Mouse (Mus musculus) neural tube, embryonic 11.5 days (tissue): Measurements from ENCODE around the gene Mesd. TPM values are rescaled to one million over a fixed set of nuclear protein-coding genes. Genes with fewer than 3 reads are reported as not detected.

Experiments used
- ATAC-seq: fragments of 200-750 bp; cut with Nextera tagmentation; 2 replicates; pipeline ENCODE4 v1.8.0; 2017; ENCODE audit warnings: moderate number of reproducible peaks, mild to moderate bottlenecking, moderate TSS enrichment, moderate library complexity; ENCODE audit not compliant: insufficient read depth, low FRiP score, low TSS enrichment
- DNase-seq: peaks from one replicate; pipeline ENCODE4 v3.0.0-alpha.2; 2015; ENCODE audit warnings: low spot score
- H3K27ac ChIP-seq: fragments of 300-500 bp; sonication (generic); 2 replicates; pipeline ENCODE4 v1.5.1; 2014; ENCODE audit warnings: low read depth, mild to moderate bottlenecking, low read length
- H3K27me3 ChIP-seq: fragments of 300-500 bp; sonication (generic); 2 replicates; pipeline ENCODE4 v1.6.1; 2014; ENCODE audit warnings: mild to moderate bottlenecking, low read length, mixed read lengths; ENCODE audit not compliant: control insufficient read depth, insufficient read depth
- H3K36me3 ChIP-seq: fragments of 300-500 bp; sonication (generic); 2 replicates; pipeline ENCODE4 v1.6.1; 2014; ENCODE audit warnings: mild to moderate bottlenecking, low read length, moderate library complexity, mixed read lengths; ENCODE audit not compliant: control insufficient read depth, insufficient read depth
- H3K4me1 ChIP-seq: fragments of 300-500 bp; sonication (generic); 2 replicates; pipeline ENCODE4 v1.6.1; 2014; ENCODE audit warnings: low read length, mixed read lengths; ENCODE audit not compliant: control insufficient read depth, insufficient read depth
- H3K4me2 ChIP-seq: fragments of 300-500 bp; sonication (generic); 2 replicates; pipeline ENCODE4 v1.6.1; 2014; ENCODE audit warnings: low read depth, mild to moderate bottlenecking, moderate library complexity
- H3K4me3 ChIP-seq: fragments of 300-500 bp; sonication (generic); 2 replicates; pipeline ENCODE4 v1.5.1; 2014; ENCODE audit warnings: low read depth, low read length
- H3K9ac ChIP-seq: fragments of 300-500 bp; sonication (generic); 2 replicates; pipeline ENCODE4 v1.6.1; 2014; ENCODE audit warnings: mild to moderate bottlenecking, low read length
- H3K9me3 ChIP-seq: fragments of 300-500 bp; sonication (generic); 2 replicates; pipeline ENCODE4 v1.6.1; 2016; ENCODE audit warnings: low read length; ENCODE audit not compliant: control insufficient read depth
- WGBS: fragments of 180-500 bp; shearing (Covaris S2); extraction: QIAGEN DNeasy Blood & Tissue Kit; methylation state at CpG from one replicate; pipeline ENCODE4 v1.1.7; 2014; 5-methylcytosine and 5-hydroxymethylcytosine counted together
- polyA plus RNA-seq: library from polyadenylated mRNA; unstranded; fragments of >200 nt; fragmentation: Nextera tagmentation; extraction: Ambion mirVana; gene quantifications from 2 replicates; pipeline ENCODE4 v1.2.1, GENCODE M21; 2014

Gene Mesd
- polyA plus RNA-seq = 70.1 and 73.5 TPM in 2 replicates

GRCm38 (mm10) chr7:83884021-83884658 lies at the start of gene Mesd, which contains the start of gene Tlnrd1:
Gene Mesd (plus strand): TSS chr7:83884466.
Gene Tlnrd1 (minus strand): TSS chr7:83884305.
- Histone ChIP-seq H3K4me1 (peaks cover 17% of the 10 kb centered on the region), H3K4me2 (peak within 1 kb of the TSS; percentile 83), H3K36me3 (peaks cover 3% of the 10 kb centered on the region), H3K27me3 (no peaks in the 10 kb centered on the region), H3K9ac (peak within 1 kb of the TSS; percentile 72), H3K27ac (peak within 1 kb of the TSS; percentile 95), H3K4me3 (peak within 1 kb of the TSS; percentile 77), H3K9me3 (no peaks in the 10 kb centered on the region)
- under 1% methylated on average over 68 of the region's 69 CpGs for WGBS
- peak; percentile 91 for DNase-seq
- peak; percentile 86 for ATAC-seq

DNA sequence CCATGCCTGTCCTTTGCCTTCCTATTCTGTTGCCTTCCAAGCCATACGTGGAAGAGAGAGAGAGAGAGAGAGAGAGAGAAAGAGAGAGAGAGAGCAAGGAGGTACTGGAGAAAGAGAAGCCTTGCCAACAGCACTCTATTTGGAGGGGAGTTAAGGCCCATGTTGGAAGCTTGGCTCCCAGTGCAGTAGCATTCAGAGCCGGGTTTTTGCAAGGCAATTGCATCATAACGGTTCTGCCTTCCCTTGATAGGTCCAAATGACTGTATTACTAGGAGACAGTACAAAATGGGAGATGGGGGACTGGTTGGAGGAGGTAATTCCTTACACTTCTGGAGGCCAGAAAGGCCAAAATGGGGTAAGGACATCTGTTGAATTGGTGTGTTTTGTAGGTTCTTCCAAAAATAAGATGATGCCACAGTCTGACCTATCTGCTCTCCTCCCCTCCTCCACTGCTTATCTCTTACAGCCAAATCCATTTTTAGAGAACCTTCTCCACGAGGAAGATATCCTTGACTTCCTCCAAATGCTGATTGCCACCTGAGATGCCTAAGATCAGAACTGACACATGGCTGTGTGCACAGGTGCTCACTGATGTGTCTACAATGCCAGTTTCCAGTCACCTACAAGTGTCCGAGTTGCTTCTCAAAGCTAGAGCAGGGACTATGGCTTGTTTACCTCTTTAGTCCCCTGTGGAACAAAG lies 45.6 kb upstream of the Mesd start:
- WGBS = 86% methylated on average over 5 of the region's 5 CpGs
- H3K4me1 ChIP-seq = no peaks in the 10 kb centered on the region
- H3K27ac ChIP-seq = no peak overlapping the region
- no peaks in the 10 kb centered on the region for H3K27me3 ChIP-seq
- H3K4me3 ChIP-seq = no peak overlapping the region
- H3K9ac ChIP-seq = no peak overlapping the region
- no peak for DNase-seq
- no peaks in the 10 kb centered on the region for H3K9me3 ChIP-seq
- no peak overlapping the region for H3K4me2 ChIP-seq
- no peak for ATAC-seq
- no peaks in the 10 kb centered on the region for H3K36me3 ChIP-seq

- DNase-seq (no peak), ATAC-seq (no peak)
- WGBS = 88% methylated on average over 2 of the region's 2 CpGs
- H3K9ac ChIP-seq = no peak overlapping the region
- no peaks in the 10 kb centered on the region for H3K9me3 ChIP-seq
- H3K4me3 ChIP-seq = no peak overlapping the region
- no peaks in the 10 kb centered on the region for H3K36me3 ChIP-seq
- H3K27me3 ChIP-seq = no peaks in the 10 kb centered on the region
- no peaks in the 10 kb centered on the region for H3K4me1 ChIP-seq
- no peak overlapping the region for H3K27ac ChIP-seq
- no peak overlapping the region for H3K4me2 ChIP-seq
Observed at GRCm38 (mm10) chr7:83840076-83840475, 44.2 kb upstream of the Mesd start.

DNA sequence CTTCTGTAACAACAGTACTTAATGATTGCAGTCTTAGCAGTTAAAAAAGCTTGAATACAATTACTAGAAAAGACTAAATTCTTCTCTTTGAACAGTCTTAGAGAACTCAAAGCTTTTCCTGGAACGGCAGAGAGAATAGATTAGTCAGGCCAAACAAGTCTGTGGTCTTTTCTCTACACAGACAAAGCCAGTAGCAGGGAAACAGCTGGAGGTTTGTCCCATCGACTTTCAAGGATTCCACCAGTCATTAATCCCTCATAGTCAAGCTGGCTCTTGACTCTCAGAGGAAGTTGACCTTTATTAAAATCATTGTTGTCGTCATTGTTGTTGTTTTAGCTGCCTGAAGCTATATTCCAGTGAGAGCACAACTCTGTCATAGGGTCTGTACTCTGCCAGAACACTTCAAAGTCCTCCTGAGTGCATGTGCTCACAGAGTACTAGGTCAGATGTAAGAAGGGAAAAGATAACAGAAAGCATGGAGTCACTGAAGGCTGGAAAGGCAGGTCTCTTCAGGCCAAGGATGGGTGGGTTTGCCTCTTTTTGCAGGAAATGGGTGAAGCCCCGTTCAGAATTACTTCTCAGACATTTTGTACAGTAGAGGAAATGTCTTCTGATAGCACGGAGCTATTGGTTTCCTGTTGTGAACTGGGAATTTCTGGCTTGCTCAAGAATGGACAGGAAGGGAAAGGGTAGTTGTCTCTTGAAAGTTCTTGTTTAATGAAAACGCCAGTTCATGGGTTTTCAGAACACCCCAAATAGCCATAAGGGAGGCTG lies 41.6 kb upstream of the Mesd start:
- no peaks in the 10 kb centered on the region for H3K4me1 ChIP-seq
- H3K27ac ChIP-seq = no peak overlapping the region
- no peak overlapping the region for H3K4me3 ChIP-seq
- DNase-seq (no peak), ATAC-seq (no peak)
- no peak overlapping the region for H3K4me2 ChIP-seq
- H3K9me3 ChIP-seq = no peaks in the 10 kb centered on the region
- no peaks in the 10 kb centered on the region for H3K36me3 ChIP-seq
- WGBS = 67% methylated on average over 6 of the region's 6 CpGs
- no peaks in the 10 kb centered on the region for H3K27me3 ChIP-seq
- no peak overlapping the region for H3K9ac ChIP-seq

DNA sequence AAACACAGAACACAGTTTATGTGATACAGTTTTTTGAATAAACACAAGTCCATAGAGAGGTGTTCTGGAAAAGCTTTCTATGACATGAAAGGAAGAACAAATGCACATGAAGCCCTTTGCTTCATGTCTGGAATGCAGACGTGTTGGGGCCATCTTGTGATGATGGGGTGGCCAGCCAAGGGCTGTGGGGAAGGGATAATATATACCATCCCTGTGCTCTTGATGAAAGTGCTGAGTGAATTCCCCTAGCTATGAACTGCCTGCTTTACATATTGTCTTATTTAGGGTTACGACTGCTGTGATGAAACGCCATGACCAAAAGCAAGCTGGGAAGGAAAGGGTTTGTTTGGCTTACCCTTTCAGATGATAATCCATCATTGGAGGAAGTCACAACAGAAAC lies 39.5 kb upstream of the Mesd start:
- DNase-seq = no peak
- H3K4me3 ChIP-seq = no peak overlapping the region
- H3K4me1 ChIP-seq = no peaks in the 10 kb centered on the region
- no peaks in the 10 kb centered on the region for H3K9me3 ChIP-seq
- WGBS = 80% methylated on average over 3 of the region's 3 CpGs
- no peak overlapping the region for H3K27ac ChIP-seq
- H3K27me3 ChIP-seq = no peaks in the 10 kb centered on the region
- ATAC-seq = no peak
- no peak overlapping the region for H3K9ac ChIP-seq
- no peak overlapping the region for H3K4me2 ChIP-seq
- H3K36me3 ChIP-seq = no peaks in the 10 kb centered on the region

- no peak overlapping the region for H3K9ac ChIP-seq
- DNase-seq = no peak
Observed at GRCm38 (mm10) chr7:83847187-83848075, 36.8 kb upstream of the Mesd start.

GRCm38 (mm10) chr7:83851569-83852380 lies 32.5 kb upstream of the Mesd start:
- DNase-seq (no peak), ATAC-seq (no peak)
- 59% methylated on average over 5 of the region's 5 CpGs for WGBS
- Histone ChIP-seq H3K4me3 (no peak overlapping the region), H3K4me1 (no peaks in the 10 kb centered on the region), H3K9ac (no peak overlapping the region), H3K27me3 (no peaks in the 10 kb centered on the region), H3K9me3 (no peaks in the 10 kb centered on the region), H3K36me3 (no peaks in the 10 kb centered on the region), H3K4me2 (no peak overlapping the region), H3K27ac (no peak overlapping the region)

More at GRCm38 (mm10) chr7:83847187-83848075, 36.8 kb upstream of the Mesd start:
- Histone ChIP-seq H3K4me2 (no peak overlapping the region), H3K27me3 (no peaks in the 10 kb centered on the region), H3K36me3 (no peaks in the 10 kb centered on the region), H3K4me3 (no peak overlapping the region), H3K27ac (no peak overlapping the region), H3K4me1 (no peaks in the 10 kb centered on the region), H3K9me3 (no peaks in the 10 kb centered on the region)
- ATAC-seq = no peak
- WGBS = 68% methylated on average over 5 of the region's 5 CpGs
